Mouse (Mus musculus) E14TG2a.4 (cell line): ENCODE results near the gene Tsen54.

Experiments used
- CTCF ChIP-seq: conservative IDR thresholded peaks from 2 replicates; pipeline ENCODE4 v1.5.1; 2014; ENCODE audit warnings: low read length
- NANOG ChIP-seq: IDR thresholded peaks from 2 replicates; pipeline ENCODE4 v1.6.1; 2014; ENCODE audit warnings: borderline replicate concordance, low read length, mixed read lengths
- POU5F1 ChIP-seq: IDR thresholded peaks from 2 replicates; pipeline ENCODE4 v1.6.1; 2014; ENCODE audit warnings: low read length, borderline replicate concordance

DNA sequence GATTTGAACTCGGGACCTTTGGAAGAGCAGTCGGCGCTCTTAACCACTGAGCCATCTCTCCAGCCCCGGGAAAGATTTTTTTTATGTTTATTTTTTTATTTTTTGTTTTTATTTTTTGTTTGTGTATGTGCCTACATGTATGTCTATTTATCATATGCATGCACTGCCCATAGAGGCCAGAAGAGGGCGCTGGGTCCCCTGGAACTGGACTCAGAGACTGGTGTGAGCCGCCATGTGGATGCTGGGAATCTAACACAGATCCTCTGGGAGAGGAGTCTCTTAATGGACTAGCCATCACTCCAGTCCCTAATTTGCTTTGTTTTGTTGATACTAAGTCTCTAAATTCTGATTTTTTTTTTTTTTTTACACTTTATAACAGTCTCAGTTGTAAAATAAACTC is 26.5 kb downstream of the Tsen54 start:
- TF ChIP-seq NANOG (no peak), CTCF (peak; percentile 84), POU5F1 (no peak)
